Mouse (Mus musculus): Measurements from ENCODE around the gene Arhgap22. TPM values are rescaled to one million over a fixed set of nuclear protein-coding genes. Genes with fewer than 3 reads are reported as not detected.
A peak's percentile ranks its signal among the peaks of the same experiment; 100 is the strongest.

Gene Arhgap22
- polyA plus RNA-seq, 1 experiment, result 10.8 TPM

- TF ChIP-seq EP300 (IDR thresholded peaks at IDR 0.05; ENCODE audit: insufficient read depth, low read depth, low read length) (no peak), CTCF (IDR thresholded peaks at IDR 0.05; ENCODE audit: low read depth, low read length) (no peak), POLR2A (IDR thresholded peaks at IDR 0.05; ENCODE audit: insufficient read depth, low read length) (no peak)
- Histone ChIP-seq H3K9ac (ENCODE audit: low read depth, poor library complexity, severe bottlenecking) (no peak overlapping the region), H3K36me3 (ENCODE audit: control insufficient read depth, insufficient read depth, low read length, poor library complexity, severe bottlenecking) (no peaks in the 10 kb centered on the region), H3K27me3 (ENCODE audit: control insufficient read depth, insufficient read depth, low read length, poor library complexity, severe bottlenecking) (no peaks in the 10 kb centered on the region; the same call in 1 of the 2 replicates), H3K27ac (ENCODE audit: insufficient read depth, low read length) (no peak overlapping the region), H3K9me3 (replicated peaks; ENCODE audit: control insufficient read depth, insufficient read depth, low read length, poor library complexity, severe bottlenecking) (no peaks in the 10 kb centered on the region), H3K4me3 (ENCODE audit: low read depth, low read length) (no peak overlapping the region), H3K4me1 (ENCODE audit: control insufficient read depth, insufficient read depth, low read length) (no peaks in the 10 kb centered on the region)
Observed at GRCm38 (mm10) chr14:33240400-33240799, 26.6 kb downstream of the Arhgap22 start.

- no peak for TF ChIP-seq CTCF (IDR thresholded peaks at IDR 0.05; ENCODE audit: low read depth, low read length)
- TF ChIP-seq EP300 (IDR thresholded peaks at IDR 0.05; ENCODE audit: insufficient read depth, low read depth, low read length), result no peak
- no peak for TF ChIP-seq POLR2A (IDR thresholded peaks at IDR 0.05; ENCODE audit: insufficient read depth, low read length)
- Histone ChIP-seq H3K4me3 (ENCODE audit: low read depth, low read length) (no peak overlapping the region), H3K27me3 (ENCODE audit: control insufficient read depth, insufficient read depth, low read length, poor library complexity, severe bottlenecking) (no peaks in the 10 kb centered on the region; the same call in 1 of the 2 replicates), H3K4me1 (ENCODE audit: control insufficient read depth, insufficient read depth, low read length) (no peaks in the 10 kb centered on the region), H3K9me3 (replicated peaks; ENCODE audit: control insufficient read depth, insufficient read depth, low read length, poor library complexity, severe bottlenecking) (no peaks in the 10 kb centered on the region), H3K27ac (ENCODE audit: insufficient read depth, low read length) (no peak overlapping the region), H3K9ac (ENCODE audit: low read depth, poor library complexity, severe bottlenecking) (no peak overlapping the region), H3K36me3 (ENCODE audit: control insufficient read depth, insufficient read depth, low read length, poor library complexity, severe bottlenecking) (no peaks in the 10 kb centered on the region)
Observed at GRCm38 (mm10) chr14:33243261-33243660, 29.4 kb downstream of the Arhgap22 start.

GRCm38 (mm10) chr14:33244519-33244918, 30.7 kb downstream of the Arhgap22 start:
- Histone ChIP-seq H3K9me3 (replicated peaks; ENCODE audit: control insufficient read depth, insufficient read depth, low read length, poor library complexity, severe bottlenecking) (no peaks in the 10 kb centered on the region), H3K27ac (ENCODE audit: insufficient read depth, low read length) (no peak overlapping the region), H3K27me3 (ENCODE audit: control insufficient read depth, insufficient read depth, low read length, poor library complexity, severe bottlenecking) (no peaks in the 10 kb centered on the region; the same call in 1 of the 2 replicates), H3K36me3 (ENCODE audit: control insufficient read depth, insufficient read depth, low read length, poor library complexity, severe bottlenecking) (no peaks in the 10 kb centered on the region), H3K4me1 (ENCODE audit: control insufficient read depth, insufficient read depth, low read length) (no peaks in the 10 kb centered on the region), H3K4me3 (ENCODE audit: low read depth, low read length) (no peak overlapping the region), H3K9ac (ENCODE audit: low read depth, poor library complexity, severe bottlenecking) (no peak overlapping the region)
- TF ChIP-seq CTCF (IDR thresholded peaks at IDR 0.05; ENCODE audit: low read depth, low read length) (no peak), POLR2A (IDR thresholded peaks at IDR 0.05; ENCODE audit: insufficient read depth, low read length) (no peak), EP300 (IDR thresholded peaks at IDR 0.05; ENCODE audit: insufficient read depth, low read depth, low read length) (no peak)

- Histone ChIP-seq H3K9ac (ENCODE audit: low read depth, poor library complexity, severe bottlenecking) (no peak overlapping the region), H3K36me3 (ENCODE audit: control insufficient read depth, insufficient read depth, low read length, poor library complexity, severe bottlenecking) (no peaks in the 10 kb centered on the region), H3K27me3 (ENCODE audit: control insufficient read depth, insufficient read depth, low read length, poor library complexity, severe bottlenecking) (no peaks in the 10 kb centered on the region; the same call in 1 of the 2 replicates), H3K27ac (ENCODE audit: insufficient read depth, low read length) (no peak overlapping the region), H3K4me3 (ENCODE audit: low read depth, low read length) (no peak overlapping the region), H3K4me1 (ENCODE audit: control insufficient read depth, insufficient read depth, low read length) (no peaks in the 10 kb centered on the region), H3K9me3 (replicated peaks; ENCODE audit: control insufficient read depth, insufficient read depth, low read length, poor library complexity, severe bottlenecking) (no peaks in the 10 kb centered on the region)
- no peak for TF ChIP-seq POLR2A (IDR thresholded peaks at IDR 0.05; ENCODE audit: insufficient read depth, low read length)
- no peak for TF ChIP-seq CTCF (IDR thresholded peaks at IDR 0.05; ENCODE audit: low read depth, low read length)
- TF ChIP-seq EP300 (IDR thresholded peaks at IDR 0.05; ENCODE audit: insufficient read depth, low read depth, low read length), result no peak
Observed at GRCm38 (mm10) chr14:33244946-33245345, 31.1 kb downstream of the Arhgap22 start.

- Histone ChIP-seq H3K27ac (ENCODE audit: insufficient read depth, low read length) (no peak overlapping the region), H3K36me3 (ENCODE audit: control insufficient read depth, insufficient read depth, low read length, poor library complexity, severe bottlenecking) (no peaks in the 10 kb centered on the region), H3K4me3 (ENCODE audit: low read depth, low read length) (no peak overlapping the region), H3K27me3 (ENCODE audit: control insufficient read depth, insufficient read depth, low read length, poor library complexity, severe bottlenecking) (no peaks in the 10 kb centered on the region), H3K9me3 (replicated peaks; ENCODE audit: control insufficient read depth, insufficient read depth, low read length, poor library complexity, severe bottlenecking) (no peaks in the 10 kb centered on the region), H3K9ac (ENCODE audit: low read depth, poor library complexity, severe bottlenecking) (no peak overlapping the region), H3K4me1 (ENCODE audit: control insufficient read depth, insufficient read depth, low read length) (no peaks in the 10 kb centered on the region)
- TF ChIP-seq CTCF (IDR thresholded peaks at IDR 0.05; ENCODE audit: low read depth, low read length) (peak; percentile 58), POLR2A (IDR thresholded peaks at IDR 0.05; ENCODE audit: insufficient read depth, low read length) (no peak)
Observed at GRCm38 (mm10) chr14:33246476-33246875, 32.6 kb downstream of the Arhgap22 start.

DNA sequence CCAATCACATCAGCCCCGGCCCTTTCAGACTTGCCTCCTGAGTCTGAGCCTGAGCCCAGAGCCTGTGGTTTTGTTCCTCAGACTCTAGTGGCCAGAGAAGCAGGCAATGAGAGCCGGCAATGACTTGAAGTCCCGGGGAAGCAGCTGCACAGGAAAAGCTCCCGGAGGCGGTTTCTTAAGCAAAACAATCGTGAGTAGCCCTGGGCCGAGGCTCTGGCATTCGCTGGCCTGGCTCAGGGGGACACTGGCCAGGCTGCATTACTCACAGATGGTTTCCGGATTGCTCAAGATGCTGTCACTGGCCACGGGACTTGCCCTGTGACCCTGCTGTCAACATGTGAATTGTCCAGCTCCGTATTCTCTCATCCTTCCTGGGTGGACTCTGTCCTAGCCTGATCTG, 33.8 kb downstream of the Arhgap22 start:
- Histone ChIP-seq H3K27me3 (ENCODE audit: control insufficient read depth, insufficient read depth, low read length, poor library complexity, severe bottlenecking) (no peaks in the 10 kb centered on the region), H3K27ac (ENCODE audit: insufficient read depth, low read length) (no peak overlapping the region), H3K4me1 (ENCODE audit: control insufficient read depth, insufficient read depth, low read length) (no peaks in the 10 kb centered on the region), H3K9ac (ENCODE audit: low read depth, poor library complexity, severe bottlenecking) (no peak overlapping the region), H3K4me3 (ENCODE audit: low read depth, low read length) (no peak overlapping the region), H3K9me3 (replicated peaks; ENCODE audit: control insufficient read depth, insufficient read depth, low read length, poor library complexity, severe bottlenecking) (no peaks in the 10 kb centered on the region), H3K36me3 (ENCODE audit: control insufficient read depth, insufficient read depth, low read length, poor library complexity, severe bottlenecking) (no peaks in the 10 kb centered on the region)
- TF ChIP-seq POLR2A (IDR thresholded peaks at IDR 0.05; ENCODE audit: insufficient read depth, low read length) (no peak), CTCF (IDR thresholded peaks at IDR 0.05; ENCODE audit: low read depth, low read length) (no peak), EP300 (IDR thresholded peaks at IDR 0.05; ENCODE audit: insufficient read depth, low read depth, low read length) (no peak)

All from ES-Bruce4 (cell line).